ENCODE assay signal across 10 mouse cellular contexts in the genomic region with DNA sequence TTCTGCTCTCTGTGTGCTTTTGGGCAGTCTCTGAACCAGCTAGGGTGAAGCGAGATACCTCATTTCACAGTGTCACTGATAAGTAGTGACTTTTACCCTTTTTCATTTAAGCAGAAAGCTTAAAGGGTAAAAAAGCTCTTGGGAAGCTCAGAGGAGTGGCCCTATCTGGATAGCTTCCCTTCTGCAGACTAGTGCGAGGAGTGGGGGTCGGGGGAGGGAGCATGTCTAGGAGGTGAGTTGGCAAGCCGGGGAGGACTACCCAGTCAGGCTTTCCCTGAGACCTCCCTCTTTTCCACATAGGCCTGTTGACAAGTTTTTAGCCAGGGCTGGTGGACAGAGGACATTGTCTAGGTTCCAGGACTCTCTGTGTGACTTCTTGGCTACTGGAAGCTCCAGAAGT. TPM values are rescaled to one million over a fixed set of nuclear protein-coding genes. Genes with fewer than 3 reads are reported as not detected.
DNase-seq lines count a peak whose midpoint lies in the region; ATAC-seq and TF ChIP-seq lines count a peak whose summit lies in the region.
"Had no signal": no experiment of that assay in that cellular context is flagged by ENCODE, and none has a peak within 500 bp of the region (broad histone marks: within the 10 kb centered on the region; RNA-seq: fewer than 3 reads in every experiment).

A gene (plus strand): TSS at position 301 of the 400 bp plus-strand sequence.

- H3K27me3 ChIP-seq in kidney, embryonic 16.5 days (ENCODE audit: insufficient read depth, low read length), result no peaks in the 10 kb centered on the region
- H3K27me3 ChIP-seq in embryonic facial prominence, embryonic 12.5 days, result no peaks in the 10 kb centered on the region
- no peaks in the 10 kb centered on the region for H3K27me3 ChIP-seq in intestine, embryonic 15.5 days (replicated peaks)
- H3K27me3 ChIP-seq in myocyte (ENCODE audit: control insufficient read depth, insufficient read depth, insufficient read length), result no peaks in the 10 kb centered on the region

- no peak within 1 kb of the TSS for H3K27ac ChIP-seq in kidney, embryonic 16.5 days (ENCODE audit: low read length)
- H3K27ac ChIP-seq in embryonic facial prominence, embryonic 12.5 days, result no peak within 1 kb of the TSS
- H3K27ac ChIP-seq in intestine, embryonic 15.5 days, result no peak within 1 kb of the TSS

- H3K9ac ChIP-seq in kidney, embryonic 16.5 days (replicated peaks; ENCODE audit: low read length), result no peak within 1 kb of the TSS; the same call in 1 of the 2 replicates
- H3K9ac ChIP-seq in embryonic facial prominence, embryonic 12.5 days, result no peak within 1 kb of the TSS
- H3K9ac ChIP-seq in intestine, embryonic 15.5 days, result no peak within 1 kb of the TSS

- TF ChIP-seq POLR2A in myocyte (IDR thresholded peaks at IDR 0.05; ENCODE audit: insufficient read length, low read depth), result no peak

- no peak within 1 kb of the TSS for H3ac ChIP-seq in myocyte (ENCODE audit: control insufficient read depth, insufficient read length)

- 0 out of 2 replicates have a peak within 1 kb of the TSS, but pooled peaks have one; percentile 23 for H3K4me3 ChIP-seq in kidney, embryonic 16.5 days (ENCODE audit: low read length)
- 0 out of 2 replicates have a peak within 1 kb of the TSS, but pooled peaks have one; percentile 6 for H3K4me3 ChIP-seq in embryonic facial prominence, embryonic 12.5 days
- peak within 1 kb of the TSS; percentile 11; the same call in 1 of the 2 replicates for H3K4me3 ChIP-seq in intestine, embryonic 15.5 days (replicated peaks)
- H3K4me3 ChIP-seq in myocyte, result no peak within 1 kb of the TSS

- peaks cover 6% of the 10 kb centered on the region; the same call in 1 of the 2 replicates for H3K9me3 ChIP-seq in kidney, embryonic 16.5 days (ENCODE audit: low read length)
- no peaks in the 10 kb centered on the region for H3K9me3 ChIP-seq in embryonic facial prominence, embryonic 12.5 days
- H3K9me3 ChIP-seq in intestine, embryonic 15.5 days, result no peaks in the 10 kb centered on the region
- H3K9me3 ChIP-seq: G1E had no signal

- H3K36me3 ChIP-seq in kidney, embryonic 16.5 days (ENCODE audit: insufficient read depth, low read length), result no peaks in the 10 kb centered on the region
- H3K36me3 ChIP-seq in embryonic facial prominence, embryonic 12.5 days, result no peaks in the 10 kb centered on the region
- H3K36me3 ChIP-seq in intestine, embryonic 15.5 days, result no peaks in the 10 kb centered on the region
- H3K36me3 ChIP-seq in myocyte (ENCODE audit: control insufficient read depth, insufficient read depth), result no peaks in the 10 kb centered on the region
- H3K36me3 ChIP-seq: G1E had no signal

- H3K4me1 ChIP-seq in kidney, embryonic 16.5 days (ENCODE audit: insufficient read depth, low read length), result peaks cover 4% of the 10 kb centered on the region; the same call in 1 of the 2 replicates
- H3K4me1 ChIP-seq in embryonic facial prominence, embryonic 12.5 days, result peaks cover 2% of the 10 kb centered on the region; the same call in 1 of the 2 replicates
- no peaks in the 10 kb centered on the region for H3K4me1 ChIP-seq in intestine, embryonic 15.5 days (replicated peaks)

- ATAC-seq in kidney, embryonic 16.5 days (ENCODE audit: low FRiP score, low TSS enrichment), result no peak
- no peak for ATAC-seq in embryonic facial prominence, embryonic 12.5 days (ENCODE audit: insufficient number of reproducible peaks, insufficient read depth, low FRiP score, low TSS enrichment)
- no peak for ATAC-seq in intestine, embryonic 15.5 days
- no peak for ATAC-seq in monocyte, adult 5-6 weeks (replicated peaks; ENCODE audit: insufficient number of reproducible peaks, low FRiP score, low TSS enrichment, poor library complexity, severe bottlenecking)

- no peak for DNase-seq in kidney, postnatal 14 days
- no peak for DNase-seq in retina, postnatal 1 day
- no peak for DNase-seq in kidney, postnatal 4 days

- WGBS in kidney, embryonic 16.5 days, result 34% methylated on average over 4 of the region's 4 CpGs
- 47% methylated on average over 4 of the region's 4 CpGs for WGBS in embryonic facial prominence, embryonic 12.5 days
- 43% methylated on average over 4 of the region's 4 CpGs for WGBS in intestine, embryonic 15.5 days

- no peaks in the 10 kb centered on the region for H3K79me2 ChIP-seq in myocyte (ENCODE audit: control insufficient read depth, insufficient read depth)

- peak within 1 kb of the TSS; percentile 48 for H3K4me2 ChIP-seq in kidney, embryonic 16.5 days (replicated peaks; ENCODE audit: low read depth, low read length)
- peak within 1 kb of the TSS; percentile 44 for H3K4me2 ChIP-seq in embryonic facial prominence, embryonic 12.5 days (replicated peaks)
- H3K4me2 ChIP-seq in intestine, embryonic 15.5 days (replicated peaks), result peak within 1 kb of the TSS; percentile 51
- H3K4me2 ChIP-seq in myocyte (ENCODE audit: low read depth), result peak within 1 kb of the TSS; percentile 67

TF ChIP-seq in myocyte, 11 proteins besides CTCF, POLR2A, EP300 and RAD21:
- TF ChIP-seq E2F4 (IDR thresholded peaks at IDR 0.05; ENCODE audit: insufficient read depth) (no peak), CEBPB (IDR thresholded peaks at IDR 0.05; ENCODE audit: insufficient read depth, poor library complexity, severe bottlenecking) (no peak), TCF3 (IDR thresholded peaks at IDR 0.05; ENCODE audit: insufficient read length, low read depth) (no peak), MYOD1 (IDR thresholded peaks at IDR 0.05; ENCODE audit: control insufficient read depth in 1 of 3, insufficient read length in 2 of 3, low read depth in 2 of 3) (no peak)
TF ChIP-seq in myocyte: peak in this region for 0.

RNA-seq across cellular contexts. Expression of the gene that starts here (rescaled TPM):
- 0.32 TPM in 1 of 2 replicates, not detected in the other for polyA plus RNA-seq in kidney, embryonic 16.5 days (2015; fragmentation: Nextera tagmentation; extraction: Ambion mirVana)
- 0.06 TPM in 1 of 2 replicates, not detected in the other for polyA plus RNA-seq in embryonic facial prominence, embryonic 12.5 days (2016; fragmentation: Nextera tagmentation; extraction: Ambion mirVana)
- 0.09 TPM in 1 of 2 replicates, not detected in the other for polyA plus RNA-seq in intestine, embryonic 15.5 days (2015; fragmentation: Nextera tagmentation; extraction: Ambion mirVana)
- not detected for polyA plus RNA-seq in myocyte (2012; fragmentation: generic; extraction: Trizol)
- total RNA-seq in monocyte, adult 5-6 weeks (2017), result not detected in 3 replicates
- total RNA-seq: G1E; gastrocnemius, postnatal 4 days had no signal
- polyA plus RNA-seq: G1E had no signal
